Mouse (Mus musculus) megakaryocyte, embryonic 14.5 days (primary cell): ENCODE measurements at regions not wholly inside any gene's neighbourhood (a gene's known extent, or its start where the extent isn't known, plus 50 kb on each side); places are given as distances from the start of the nearest gene placed in this dataset.

Experiments
- FLI1 ChIP-seq: IDR thresholded peaks from 2 replicates; pipeline ENCODE4 v1.6.1; 2012; ENCODE audit warnings: low read length, inconsistent platforms, mixed read lengths
- GATA1 ChIP-seq: IDR thresholded peaks from 3 replicates; pipeline ENCODE4 v1.6.1; 2012; ENCODE audit warnings: mixed read lengths, low read length, inconsistent platforms, borderline replicate concordance

GRCm38 (mm10) chr4:53345346-53345745, 94.9 kb upstream of the Slc44a1 start:
- TF ChIP-seq GATA1 (no peak), FLI1 (no peak)
